Mouse (Mus musculus) MEL (cell line): ENCODE measurements around the gene Naglu. TPM values are rescaled to one million over a fixed set of nuclear protein-coding genes. Genes with fewer than 3 reads are reported as not detected.

Experiments
- DNase-seq: peaks from one replicate; pipeline ENCODE4 v3.0.0; 2011; ENCODE audit warnings: low read depth, low spot score
- H3K27ac ChIP-seq: 2 replicates; pipeline ENCODE4 v1.5.1; 2012; ENCODE audit warnings: low read depth, mild to moderate bottlenecking, control low read depth, low read length, moderate library complexity; ENCODE audit not compliant: control insufficient read depth
- H3K27me3 ChIP-seq, 2 experiments: fragments of 150-350 bp in 1 of 2; sonication (generic) in 1 of 2; 2 replicates each; pipeline ENCODE4 v1.6.1; 2012; ENCODE audit warnings: low read length in 2 of 2, mild to moderate bottlenecking in 2 of 2, improper control_type of control experiment in 1 of 2, moderate library complexity in 1 of 2; ENCODE audit not compliant: insufficient read depth in 2 of 2, control insufficient read depth in 1 of 2
- H3K36me3 ChIP-seq, 2 experiments: 2 replicates each; pipeline ENCODE4 v1.6.1; 2012 to 2014; ENCODE audit warnings: low read length in 2 of 2, improper control_type of control experiment in 1 of 2, inconsistent platforms in 1 of 2, mild to moderate bottlenecking in 1 of 2; ENCODE audit not compliant: insufficient read depth in 2 of 2, control insufficient read depth in 1 of 2
- H3K4me1 ChIP-seq, 2 experiments: fragments of 150-350 bp in 1 of 2; sonication (generic) in 1 of 2; 2 replicates each; pipeline ENCODE4 v1.6.1; 2012; ENCODE audit warnings: low read length in 2 of 2, improper control_type of control experiment in 1 of 2, mild to moderate bottlenecking in 1 of 2; ENCODE audit not compliant: insufficient read depth in 2 of 2, control insufficient read depth in 1 of 2
- H3K4me3 ChIP-seq, 2 experiments: fragments of 150-350 bp in 1 of 2; sonication (generic) in 1 of 2; 2 replicates each; pipeline ENCODE4 v1.5.1; 2012; ENCODE audit warnings: low read depth in 2 of 2, low read length in 2 of 2, mild to moderate bottlenecking in 2 of 2, moderate library complexity in 2 of 2, control low read depth in 1 of 2, improper control_type of control experiment in 1 of 2; ENCODE audit not compliant: control insufficient read depth in 1 of 2, insufficient read depth in 1 of 2
- H3K79me2 ChIP-seq: 2 replicates; pipeline ENCODE4 v1.6.1; 2012; ENCODE audit warnings: mild to moderate bottlenecking, low read length, moderate library complexity; ENCODE audit not compliant: control insufficient read depth, poor library complexity, insufficient read depth
- H3K9ac ChIP-seq: 2 replicates; pipeline ENCODE4 v1.6.1; 2012; ENCODE audit warnings: low read depth, mild to moderate bottlenecking, control low read depth, low read length, moderate library complexity; ENCODE audit not compliant: control insufficient read depth, poor library complexity, severe bottlenecking
- H3K9me3 ChIP-seq: fragments of 150-350 bp; sonication (generic); replicated peaks from 2 replicates; pipeline ENCODE4 v1.6.1; 2012; ENCODE audit warnings: mild to moderate bottlenecking, low read length, improper control_type of control experiment, moderate library complexity; ENCODE audit not compliant: insufficient read depth
- BHLHE40 ChIP-seq: IDR thresholded peaks from 2 replicates; pipeline ENCODE4 v1.6.1; 2012; ENCODE audit warnings: low read depth, mild to moderate bottlenecking, inconsistent platforms, low read length, improper control_type of control experiment, borderline replicate concordance
- CHD1 ChIP-seq: IDR thresholded peaks from 2 replicates; pipeline ENCODE4 v1.6.1; 2012; ENCODE audit warnings: low read depth, mild to moderate bottlenecking, inconsistent platforms, low read length, improper control_type of control experiment
- CHD2 ChIP-seq: IDR thresholded peaks from 2 replicates; pipeline ENCODE4 v1.6.1; 2011; ENCODE audit warnings: low read length, improper control_type of control experiment
- CTCF ChIP-seq, 3 experiments: IDR thresholded peaks in 2 of 3; conservative IDR thresholded peaks in 1 of 3; 2 replicates each; pipeline ENCODE4 v1.5.1; 2011 to 2012; ENCODE audit warnings: low read length in 3 of 3, low read depth in 2 of 3, mild to moderate bottlenecking in 2 of 3, improper control_type of control experiment in 1 of 3, inconsistent platforms in 1 of 3, mixed read lengths in 1 of 3, moderate library complexity in 1 of 3; ENCODE audit not compliant: control insufficient read depth in 1 of 3, insufficient read depth in 1 of 3, poor library complexity in 1 of 3, severe bottlenecking in 1 of 3
- E2F4 ChIP-seq: IDR thresholded peaks from 2 replicates; pipeline ENCODE4 v1.6.1; 2011; ENCODE audit warnings: low read depth, low read length, improper control_type of control experiment, borderline replicate concordance
- EP300 ChIP-seq, 2 experiments: IDR thresholded peaks; 2 replicates each; pipeline ENCODE4 v1.6.1; 2011; ENCODE audit warnings: improper control_type of control experiment in 2 of 2, low read length in 2 of 2, low read depth in 1 of 2, mild to moderate bottlenecking in 1 of 2
- GABPA ChIP-seq: IDR thresholded peaks from 2 replicates; pipeline ENCODE4 v1.6.1; 2012; ENCODE audit warnings: low read depth, mild to moderate bottlenecking, inconsistent platforms, low read length, improper control_type of control experiment, moderate library complexity
- GATA1 ChIP-seq: IDR thresholded peaks from 2 replicates; pipeline ENCODE4 v1.6.1; 2011; ENCODE audit warnings: low read depth, low read length, improper control_type of control experiment
- HCFC1 ChIP-seq: IDR thresholded peaks from 2 replicates; pipeline ENCODE4 v1.6.1; 2012; ENCODE audit warnings: low read depth, mild to moderate bottlenecking, inconsistent platforms, low read length, improper control_type of control experiment, moderate library complexity
- JUND ChIP-seq: IDR thresholded peaks from 2 replicates; pipeline ENCODE4 v1.6.1; 2011; ENCODE audit warnings: low read depth, mild to moderate bottlenecking, improper control_type of control experiment, low read length
- KAT2A ChIP-seq: conservative IDR thresholded peaks from 2 replicates; pipeline ENCODE4 v1.6.1; 2012; ENCODE audit warnings: low read depth, low read length, improper control_type of control experiment, inconsistent platforms
- MAFK ChIP-seq: IDR thresholded peaks from 2 replicates; pipeline ENCODE4 v1.6.1; 2011; ENCODE audit warnings: low read depth, mild to moderate bottlenecking, low read length, improper control_type of control experiment, borderline replicate concordance
- MAX ChIP-seq: IDR thresholded peaks from 2 replicates; pipeline ENCODE4 v1.6.1; 2011; ENCODE audit warnings: low read length, improper control_type of control experiment
- MAZ ChIP-seq: IDR thresholded peaks from 2 replicates; pipeline ENCODE4 v1.6.1; 2012; ENCODE audit warnings: low read depth, mild to moderate bottlenecking, inconsistent platforms, low read length, improper control_type of control experiment
- MEF2A ChIP-seq: IDR thresholded peaks from 2 replicates; pipeline ENCODE4 v1.6.1; 2014; ENCODE audit warnings: low read depth, mild to moderate bottlenecking, inconsistent platforms, low read length, improper control_type of control experiment; ENCODE audit not compliant: poor library complexity, insufficient replicate concordance, severe bottlenecking; ENCODE audit errors: extremely low read depth
- MXI1 ChIP-seq: IDR thresholded peaks from 2 replicates; pipeline ENCODE4 v1.6.1; 2011; ENCODE audit warnings: mild to moderate bottlenecking, low read depth, low read length, improper control_type of control experiment
- MYB ChIP-seq: IDR thresholded peaks from 2 replicates; pipeline ENCODE4 v1.6.1; 2011; ENCODE audit warnings: mild to moderate bottlenecking, low read depth, low read length, improper control_type of control experiment
- MYC ChIP-seq: IDR thresholded peaks from 2 replicates; pipeline ENCODE4 v1.6.1; 2011; ENCODE audit warnings: low read depth, mild to moderate bottlenecking, low read length, improper control_type of control experiment, moderate library complexity
- NELFE ChIP-seq: IDR thresholded peaks from 2 replicates; pipeline ENCODE4 v1.6.1; 2011; ENCODE audit warnings: low read depth, low read length, improper control_type of control experiment
- NRF1 ChIP-seq: IDR thresholded peaks from 2 replicates; pipeline ENCODE4 v1.6.1; 2014; ENCODE audit warnings: low read depth, mild to moderate bottlenecking, inconsistent platforms, low read length, improper control_type of control experiment, moderate library complexity; ENCODE audit not compliant: poor library complexity, insufficient read depth, severe bottlenecking
- POLR2A ChIP-seq, 2 experiments: IDR thresholded peaks; 2 replicates each; pipeline ENCODE4 v1.6.1; 2011 to 2012; ENCODE audit warnings: low read length in 2 of 2, mild to moderate bottlenecking in 2 of 2, control low read depth in 1 of 2, improper control_type of control experiment in 1 of 2, low read depth in 1 of 2, moderate library complexity in 1 of 2; ENCODE audit not compliant: control insufficient read depth in 1 of 2, insufficient read depth in 1 of 2, poor library complexity in 1 of 2
- POLR2AphosphoS2 ChIP-seq: IDR thresholded peaks from 2 replicates; pipeline ENCODE4 v1.6.1; 2011; ENCODE audit warnings: low read length, improper control_type of control experiment
- RAD21 ChIP-seq: IDR thresholded peaks from 2 replicates; pipeline ENCODE4 v1.6.1; 2011; ENCODE audit warnings: mild to moderate bottlenecking, low read depth, low read length, improper control_type of control experiment
- RCOR1 ChIP-seq: IDR thresholded peaks from 2 replicates; pipeline ENCODE4 v1.6.1; 2012; ENCODE audit warnings: low read depth, mild to moderate bottlenecking, inconsistent platforms, low read length, improper control_type of control experiment
- SIN3A ChIP-seq: IDR thresholded peaks from 2 replicates; pipeline ENCODE4 v1.6.1; 2012; ENCODE audit warnings: low read length, improper control_type of control experiment, inconsistent platforms
- SMC3 ChIP-seq: IDR thresholded peaks from 2 replicates; pipeline ENCODE4 v1.6.1; 2011; ENCODE audit warnings: low read depth, low read length, improper control_type of control experiment
- TAL1 ChIP-seq: IDR thresholded peaks from 2 replicates; pipeline ENCODE4 v1.6.1; 2012; ENCODE audit warnings: mild to moderate bottlenecking, inconsistent platforms, low read length, moderate library complexity, mixed read lengths
- TBP ChIP-seq: IDR thresholded peaks from 2 replicates; pipeline ENCODE4 v1.8.0; 2011; ENCODE audit warnings: low read depth, low read length, improper control_type of control experiment
- TCF12 ChIP-seq: IDR thresholded peaks from 2 replicates; pipeline ENCODE4 v1.6.1; 2014; ENCODE audit warnings: low read depth, mild to moderate bottlenecking, inconsistent platforms, low read length, improper control_type of control experiment, moderate library complexity
- USF1 ChIP-seq: IDR thresholded peaks from 2 replicates; pipeline ENCODE4 v1.6.1; 2014; ENCODE audit warnings: low read depth, mild to moderate bottlenecking, inconsistent platforms, low read length, improper control_type of control experiment, moderate library complexity
- USF2 ChIP-seq, 2 experiments: IDR thresholded peaks; 2 replicates each; pipeline ENCODE4 v1.6.1; 2011 to 2012; ENCODE audit warnings: improper control_type of control experiment in 2 of 2, low read length in 2 of 2, borderline replicate concordance in 1 of 2, inconsistent platforms in 1 of 2, low read depth in 1 of 2, mild to moderate bottlenecking in 1 of 2; ENCODE audit not compliant: insufficient read depth in 1 of 2
- ZC3H11A ChIP-seq: IDR thresholded peaks from 2 replicates; pipeline ENCODE4 v1.6.1; 2012; ENCODE audit warnings: low read depth, mild to moderate bottlenecking, inconsistent platforms, low read length, improper control_type of control experiment
- ZKSCAN1 ChIP-seq: IDR thresholded peaks from 2 replicates; pipeline ENCODE4 v1.6.1; 2012; ENCODE audit warnings: low read depth, mild to moderate bottlenecking, inconsistent platforms, low read length, improper control_type of control experiment, moderate library complexity
- ZMIZ1 ChIP-seq: IDR thresholded peaks from 2 replicates; pipeline ENCODE4 v1.6.1; 2012; ENCODE audit warnings: low read depth, mild to moderate bottlenecking, inconsistent platforms, low read length, improper control_type of control experiment, moderate library complexity
- ZNF384 ChIP-seq: IDR thresholded peaks from 2 replicates; pipeline ENCODE4 v1.6.1; 2012; ENCODE audit warnings: low read depth, mild to moderate bottlenecking, inconsistent platforms, low read length, improper control_type of control experiment
- polyA plus RNA-seq, 2 experiments: library from polyadenylated mRNA; stranded (reverse) in 1 of 2; unstranded in 1 of 2; fragments of >175 nt in 1 of 2; fragments of >200 nt in 1 of 2; gene quantifications; 2 replicates each; pipeline versions ENCODE4 v1.2.1 to v1.2.4; 2012; ENCODE audit warnings: low replicate concordance in 2 of 2, low read depth in 1 of 2; ENCODE audit not compliant: insufficient read length in 2 of 2, insufficient read depth in 1 of 2, missing spikeins in 1 of 2
- total RNA-seq: library from RNA; depleted of rRNA; stranded (reverse); fragments of 300-350 nt; gene quantifications from 2 replicates; pipeline ENCODE4 v1.2.3, GENCODE M21; 2012

Gene Naglu
- total and polyA plus RNA-seq, 3 experiments, result 1.5 to 3.1 TPM; not detected in 1

- Histone ChIP-seq H3K79me2 (peaks cover 39% of the 10 kb centered on the region), H3K4me1 (peaks cover 11 to 16% of the 10 kb centered on the region in 2 experiments), H3K27ac (peak within 1 kb of the TSS; percentile 81), H3K9ac (peak within 1 kb of the TSS; percentile 83), H3K9me3 (no peaks in the 10 kb centered on the region), H3K36me3 (peaks cover 2 to 26% of the 10 kb centered on the region in 2 experiments; a peak in 3 of 4 replicates), H3K27me3 (no peaks in the 10 kb centered on the region), H3K4me3 (peak within 1 kb of the TSS; percentile 81 to 84)
- peak; percentile 100 for DNase-seq
- TF ChIP-seq POLR2A (IDR thresholded peaks at IDR 0.05; ENCODE audit: control insufficient read depth in 1 of 2, insufficient read depth in 1 of 2, low read depth in 1 of 2, low read length in 2 of 2, poor library complexity in 1 of 2) (peak; percentile 69 to 99), ZC3H11A (no peak), SMC3 (no peak; the same call in 1 of the 2 replicates), CTCF (IDR thresholded peaks at IDR 0.05 in 2 of 3, conservative IDR thresholded peaks at IDR 0.05 in 1 of 3; ENCODE audit: control insufficient read depth in 1 of 3, insufficient read depth in 1 of 3, low read depth in 2 of 3, low read length in 3 of 3, poor library complexity in 1 of 3, severe bottlenecking in 1 of 3) (no peak), ZNF384 (no peak), MYB (no peak), CHD1 (no peak), ZMIZ1 (peak; percentile 95; the same call in 1 of the 2 replicates), MEF2A (no peak), TBP (peak; percentile 83; the same call in 1 of the 2 replicates), TCF12 (peak; percentile 77), MXI1 (peak; percentile 71; the same call in 1 of the 2 replicates), MAX (peak; percentile 68), RAD21 (no peak), EP300 (IDR thresholded peaks at IDR 0.05; ENCODE audit: low read depth in 1 of 2, low read length in 2 of 2) (no peak), GATA1 (no peak), MAZ (0 out of 2 replicates have a peak, but pooled peaks have one; percentile 76), MYC (peak; percentile 70), RCOR1 (0 out of 2 replicates have a peak, but pooled peaks have one; percentile 11), JUND (no peak), E2F4 (peak; percentile 93), NRF1 (peak; percentile 94), TAL1 (no peak), GABPA (no peak), USF2 (IDR thresholded peaks at IDR 0.05; ENCODE audit: borderline replicate concordance in 1 of 2, insufficient read depth in 1 of 2, low read depth in 1 of 2, low read length in 2 of 2) (no peak), USF1 (peak; percentile 38; the same call in 1 of the 2 replicates), KAT2A (no peak; the same call in none of the 2 replicates), HCFC1 (peak; percentile 93), POLR2AphosphoS2 (peak; percentile 97), MAFK (no peak), NELFE (peak; percentile 97), ZKSCAN1 (no peak), BHLHE40 (no peak), SIN3A (peak; percentile 83; the same call in 1 of the 2 replicates), CHD2 (no peak)
Observed at GRCm38 (mm10) chr11:101119761-101120544, 50.1 kb downstream of the Naglu start, which contains the start of the genes Retreg3 and Tubg1. Gene Retreg3, minus strand, starts transcription at chr11:101119893. Gene Tubg1, plus strand, starts transcription at chr11:101119938.
